11 mouse cellular contexts compared by ENCODE assay signal in the genomic region with DNA sequence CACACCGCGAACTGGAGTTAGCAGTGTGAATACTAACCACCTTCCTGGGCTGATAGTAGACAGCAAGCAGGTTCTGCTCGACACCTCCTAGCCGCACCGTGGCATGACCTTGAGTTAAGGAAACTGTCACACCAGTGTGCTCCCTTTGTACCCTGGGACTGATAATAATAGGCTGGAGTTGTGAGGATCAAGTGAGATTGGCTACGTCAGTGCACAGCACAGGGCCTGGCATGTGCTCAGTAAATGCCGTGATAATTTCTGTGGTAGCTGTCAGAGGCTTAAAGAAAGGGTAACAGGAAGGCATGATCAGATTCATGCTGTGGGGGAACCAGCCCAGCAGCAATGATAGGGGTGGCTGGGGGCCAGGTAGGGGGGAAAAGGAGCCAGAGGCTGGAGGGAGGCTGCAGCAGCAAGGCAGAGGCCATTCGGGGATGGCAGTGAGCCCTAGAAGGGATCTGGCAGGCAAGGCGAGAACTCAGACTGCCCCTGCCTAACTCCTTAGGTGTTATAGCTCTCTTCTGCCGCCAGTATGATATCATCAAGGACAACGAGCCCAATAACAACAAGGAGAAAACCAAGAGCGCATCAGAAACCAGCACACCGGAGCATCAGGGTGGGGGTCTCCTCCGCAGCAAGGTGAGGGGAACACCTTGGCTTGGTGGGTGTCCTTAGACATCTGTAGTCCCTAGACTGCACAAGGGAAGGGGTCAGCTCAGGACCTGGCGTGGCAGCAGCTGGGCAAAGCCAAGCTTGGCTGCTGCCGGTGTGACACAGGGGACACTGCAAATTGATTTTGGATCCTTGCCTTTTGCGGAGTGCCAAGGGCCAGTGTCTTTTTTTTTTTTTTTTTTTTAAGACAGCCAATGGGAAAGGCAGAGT. TPM values are rescaled to one million over a fixed set of nuclear protein-coding genes. Genes with fewer than 3 reads are reported as not detected.
DNase-seq lines count a peak whose midpoint lies in the region; ATAC-seq lines count a peak whose summit lies in the region.
"Had no signal": no experiment of that assay in that cellular context is flagged by ENCODE, and none has a peak within 500 bp of the region (broad histone marks: within the 10 kb centered on the region; RNA-seq: fewer than 3 reads in every experiment).

No protein-coding gene starts in this region.

- peaks cover 47% of the 10 kb centered on the region for H3K4me1 ChIP-seq in hindbrain, embryonic 15.5 days (replicated peaks)
- H3K4me1 ChIP-seq in hindbrain, embryonic 14.5 days (replicated peaks; ENCODE audit: control insufficient read depth, insufficient read depth, low read length): peaks cover 31% of the 10 kb centered on the region
- H3K4me1 ChIP-seq in liver, embryonic 12.5 days: peaks cover 76% of the 10 kb centered on the region

- H3K4me3 ChIP-seq in hindbrain, embryonic 15.5 days: no peak overlapping the region
- H3K4me3 ChIP-seq in hindbrain, embryonic 14.5 days (replicated peaks; ENCODE audit: low read length): no peak overlapping the region
- H3K4me3 ChIP-seq in liver, embryonic 12.5 days: no peak overlapping the region

- no peak overlapping the region for H3K9ac ChIP-seq in hindbrain, embryonic 15.5 days
- no peak overlapping the region for H3K9ac ChIP-seq in hindbrain, embryonic 14.5 days
- peak overlapping the region; percentile 23; the same call in 1 of the 2 replicates for H3K9ac ChIP-seq in liver, embryonic 12.5 days

- no peaks in the 10 kb centered on the region for H3K9me3 ChIP-seq in hindbrain, embryonic 15.5 days
- no peaks in the 10 kb centered on the region for H3K9me3 ChIP-seq in hindbrain, embryonic 14.5 days (ENCODE audit: control insufficient read depth, low read length)
- H3K9me3 ChIP-seq in liver, embryonic 12.5 days (replicated peaks): no peaks in the 10 kb centered on the region

- DNase-seq in hindbrain, embryonic 14.5 days (ENCODE audit: low spot score): no peak
- DNase-seq in brain, adult 2 months (ENCODE audit: low read depth, low spot score): peak; percentile 57
- DNase-seq in heart, adult 8-10 months (ENCODE audit: low spot score): peak; percentile 53
- no peak for DNase-seq in spleen, postnatal 10 days (ENCODE audit: low spot score in 2 of 2)
- DNase-seq in Muller cell, postnatal 12 days (ENCODE audit: inconsistent ontology term): no peak

- WGBS in hindbrain, embryonic 15.5 days: 63% methylated on average over 17 of the region's 17 CpGs
- WGBS in hindbrain, embryonic 14.5 days: 69% methylated on average over 17 of the region's 17 CpGs
- 58% methylated on average over 17 of the region's 17 CpGs for WGBS in liver, embryonic 12.5 days (ENCODE audit: insufficient replicate concordance)

- no peak overlapping the region for H3K4me2 ChIP-seq in hindbrain, embryonic 15.5 days
- H3K4me2 ChIP-seq in hindbrain, embryonic 14.5 days (replicated peaks): no peak overlapping the region
- H3K4me2 ChIP-seq in liver, embryonic 12.5 days: peak overlapping the region; percentile 21

- H3K27ac ChIP-seq in hindbrain, embryonic 15.5 days (replicated peaks): peak overlapping the region; percentile 25; the same call in 1 of the 2 replicates
- no peak overlapping the region for H3K27ac ChIP-seq in hindbrain, embryonic 14.5 days
- H3K27ac ChIP-seq in liver, embryonic 12.5 days: peak overlapping the region; percentile 85

- 0 out of 2 replicates have a peak, but pooled peaks cover 4% of the 10 kb centered on the region for H3K27me3 ChIP-seq in hindbrain, embryonic 15.5 days
- peaks cover 10% of the 10 kb centered on the region for H3K27me3 ChIP-seq in hindbrain, embryonic 14.5 days (ENCODE audit: control insufficient read depth, insufficient read depth, low read length)
- H3K27me3 ChIP-seq in liver, embryonic 12.5 days (replicated peaks): peaks cover 26% of the 10 kb centered on the region
- H3K27me3 ChIP-seq: Patski had no signal

- no peak for ATAC-seq in hindbrain, embryonic 15.5 days (ENCODE audit: low FRiP score, low read depth)
- ATAC-seq in hindbrain, embryonic 14.5 days (ENCODE audit: low FRiP score): no peak
- peak; percentile 25; the same call in 1 of the 2 replicates for ATAC-seq in liver, embryonic 12.5 days
- ATAC-seq: Patski had no signal

- H3K36me3 ChIP-seq in hindbrain, embryonic 15.5 days: no peaks in the 10 kb centered on the region
- H3K36me3 ChIP-seq in hindbrain, embryonic 14.5 days (replicated peaks; ENCODE audit: control insufficient read depth, insufficient read depth): no peaks in the 10 kb centered on the region
- H3K36me3 ChIP-seq in liver, embryonic 12.5 days: no peaks in the 10 kb centered on the region

RNA-seq across cellular contexts. Expression of gene Fndc5, which starts 5.0 kb away (rescaled TPM):
- polyA plus RNA-seq in hindbrain, embryonic 15.5 days (2015; fragmentation: Nextera tagmentation; extraction: Ambion mirVana): 12.5 and 15.0 TPM in 2 replicates
- 14.5 and 15.4 TPM in 2 replicates for polyA plus RNA-seq in hindbrain, embryonic 14.5 days (2014; fragmentation: Nextera tagmentation; extraction: Ambion mirVana)
- 100 to 1,000 TPM; 334 to 410 (median 360) TPM for total RNA-seq in heart, adult 8-10 months (2022)
- 1.3 and 1.8 TPM in 2 replicates for polyA plus RNA-seq in liver, embryonic 12.5 days (2016; fragmentation: Nextera tagmentation; extraction: Ambion mirVana)
- total RNA-seq: granulocyte monocyte progenitor cell, adult 5-6 weeks; monocyte, adult 5-6 weeks had no signal
- polyA plus RNA-seq: Patski had no signal

RNA-seq across cellular contexts. Expression of gene Hpca, which starts 20.0 kb away (rescaled TPM):
- 110 and 133 TPM in 2 replicates for polyA plus RNA-seq in hindbrain, embryonic 15.5 days (2015; fragmentation: Nextera tagmentation; extraction: Ambion mirVana)
- 56.2 and 68.7 TPM in 2 replicates for polyA plus RNA-seq in hindbrain, embryonic 14.5 days (2014; fragmentation: Nextera tagmentation; extraction: Ambion mirVana)
- under 1 TPM in 3 of 4 experiments, not detected in 1; 0.22 to 0.44 (median 0.33) TPM for total RNA-seq in heart, adult 8-10 months (2022)
- 1.9 and 2.3 TPM in 2 replicates for polyA plus RNA-seq in liver, embryonic 12.5 days (2016; fragmentation: Nextera tagmentation; extraction: Ambion mirVana)
- total RNA-seq: granulocyte monocyte progenitor cell, adult 5-6 weeks; monocyte, adult 5-6 weeks had no signal
- polyA plus RNA-seq: Patski had no signal

RNA-seq across cellular contexts. Expression of gene Tmem54, which starts 36.5 kb away (rescaled TPM):
- 0.14 TPM in 1 of 2 replicates, not detected in the other for polyA plus RNA-seq in hindbrain, embryonic 15.5 days (2015; fragmentation: Nextera tagmentation; extraction: Ambion mirVana)
- 0.33 TPM in 1 of 2 replicates, not detected in the other for polyA plus RNA-seq in hindbrain, embryonic 14.5 days (2014; fragmentation: Nextera tagmentation; extraction: Ambion mirVana)
- not detected for total RNA-seq in heart, adult 8-10 months (2022)
- 1.9 and 2.0 TPM in 2 replicates for polyA plus RNA-seq in liver, embryonic 12.5 days (2016; fragmentation: Nextera tagmentation; extraction: Ambion mirVana)
- total RNA-seq: granulocyte monocyte progenitor cell, adult 5-6 weeks; left cerebral cortex, adult 18-20 months; monocyte, adult 5-6 weeks had no signal
- polyA plus RNA-seq: Patski had no signal

RNA-seq across cellular contexts. Expression of gene S100pbp, which starts 47.7 kb away (rescaled TPM):
- polyA plus RNA-seq in hindbrain, embryonic 15.5 days (2015; fragmentation: Nextera tagmentation; extraction: Ambion mirVana): 19.6 and 20.5 TPM in 2 replicates
- polyA plus RNA-seq in hindbrain, embryonic 14.5 days (2014; fragmentation: Nextera tagmentation; extraction: Ambion mirVana): 17.3 and 19.3 TPM in 2 replicates
- total RNA-seq in heart, adult 8-10 months (2022): 10 to 100 TPM in 3 of 4 experiments, 1 to 10 TPM in 1; 8.2 to 15.2 (median 12.1) TPM
- 10.9 and 12.1 TPM in 2 replicates for polyA plus RNA-seq in liver, embryonic 12.5 days (2016; fragmentation: Nextera tagmentation; extraction: Ambion mirVana)

RNA-seq across cellular contexts. Expression of gene Yars, which starts 47.8 kb away (rescaled TPM):
- polyA plus RNA-seq in hindbrain, embryonic 15.5 days (2015; fragmentation: Nextera tagmentation; extraction: Ambion mirVana): 102 and 111 TPM in 2 replicates
- polyA plus RNA-seq in hindbrain, embryonic 14.5 days (2014; fragmentation: Nextera tagmentation; extraction: Ambion mirVana): 111 and 118 TPM in 2 replicates
- 10 to 100 TPM; 24.9 to 35.0 (median 29.2) TPM for total RNA-seq in heart, adult 8-10 months (2022)
- polyA plus RNA-seq in liver, embryonic 12.5 days (2016; fragmentation: Nextera tagmentation; extraction: Ambion mirVana): 92.4 and 92.9 TPM in 2 replicates

Comparison
In these comparisons a context has a peak if more than half of its experiments do, and no peak if none do; other contexts are left out.
1. DNase-seq: peak in brain, adult 2 months (single experiment) and heart, adult 8-10 months (single experiment); none in hindbrain, embryonic 14.5 days (single experiment), spleen, postnatal 10 days (0 of 2) and Muller cell, postnatal 12 days (single experiment).
2. RNA of gene Hpca, which starts 20.0 kb away (polyA plus RNA-seq): 110 to 133 TPM in hindbrain, embryonic 15.5 days and 56.2 to 68.7 TPM in hindbrain, embryonic 14.5 days; 1.9 to 2.3 TPM in liver, embryonic 12.5 days; every median in the first group is over 10 times any median in the second.